Mouse (Mus musculus): ENCODE results near the gene Styx.

DNA sequence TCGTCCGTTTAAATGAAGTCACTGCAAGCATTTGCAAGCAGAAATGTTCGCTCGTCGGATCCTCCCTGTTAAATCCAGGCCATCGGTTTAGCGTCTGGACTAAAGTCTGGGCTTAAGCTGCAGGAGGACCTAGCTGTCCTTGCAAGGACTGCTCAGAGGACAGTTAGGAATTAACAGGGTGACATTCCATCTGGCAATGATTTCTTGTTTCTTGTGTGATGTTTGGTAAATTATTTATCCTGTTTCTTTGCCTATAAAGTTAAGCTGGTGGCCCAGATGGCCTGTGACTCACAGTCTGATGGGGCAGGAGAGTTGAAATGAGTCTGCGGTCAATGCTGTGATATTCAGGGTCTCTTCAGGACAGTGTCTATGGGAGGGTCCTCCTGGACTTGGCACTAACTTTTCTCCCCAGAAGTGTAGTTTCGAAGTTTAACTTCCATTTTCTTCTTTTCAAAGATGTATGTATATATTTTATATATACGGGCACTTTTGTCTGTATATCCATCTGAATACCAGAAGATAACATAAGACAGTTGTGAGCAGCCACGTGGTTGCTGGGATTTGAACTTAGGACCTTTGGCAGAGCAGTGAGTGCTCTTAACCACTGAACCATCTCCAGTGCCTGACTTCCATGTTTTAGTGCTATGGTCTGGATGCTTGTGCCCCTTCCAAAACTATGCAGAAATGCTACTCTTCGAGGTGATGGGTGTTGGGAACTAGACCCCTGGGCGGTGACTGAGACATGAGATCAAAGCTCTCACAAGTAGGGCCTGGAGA, 79.4 kb downstream of the Styx start:
- TF ChIP-seq GATA1 (IDR thresholded peaks at IDR 0.05; ENCODE audit: low read length) (no peak), TAL1 (IDR thresholded peaks at IDR 0.05; ENCODE audit: low read length) (no peak)
